Mouse (Mus musculus): ENCODE data around the gene Tcf7l1. TPM values are rescaled to one million over a fixed set of nuclear protein-coding genes. Genes with fewer than 3 reads are reported as not detected.

The Tcf7l1 gene
- polyA plus RNA-seq, 1 experiment from 2014 or later: 13.6 TPM

- WGBS: 41% methylated on average over 8 of the region's 8 CpGs
- H3K9ac ChIP-seq (ENCODE audit: low read length): no peak overlapping the region
- H3K4me3 ChIP-seq (ENCODE audit: low read length): no peak overlapping the region
- no peaks in the 10 kb centered on the region for H3K27me3 ChIP-seq (ENCODE audit: control insufficient read depth, insufficient read depth, low read length)
- peak overlapping the region; percentile 43 for H3K27ac ChIP-seq (ENCODE audit: low read length)
- H3K4me1 ChIP-seq (ENCODE audit: control insufficient read depth, insufficient read depth, low read length): peaks cover 45% of the 10 kb centered on the region
- H3K9me3 ChIP-seq (replicated peaks; ENCODE audit: control insufficient read depth, low read length): no peaks in the 10 kb centered on the region
- H3K4me2 ChIP-seq (ENCODE audit: low read depth, low read length): no peak overlapping the region
- no peaks in the 10 kb centered on the region for H3K36me3 ChIP-seq (ENCODE audit: control insufficient read depth, insufficient read depth)
- peak; percentile 23 for ATAC-seq (replicated peaks; ENCODE audit: extremely low read depth, insufficient read depth, low FRiP score)
Observed at GRCm38 (mm10) chr6:72659717-72660390, 129.2 kb downstream of the Tcf7l1 start.

- no peaks in the 10 kb centered on the region for H3K36me3 ChIP-seq (ENCODE audit: control insufficient read depth, insufficient read depth)
- ATAC-seq (replicated peaks; ENCODE audit: extremely low read depth, insufficient read depth, low FRiP score): no peak
- H3K4me1 ChIP-seq (ENCODE audit: control insufficient read depth, insufficient read depth, low read length): peaks cover 35% of the 10 kb centered on the region
- H3K4me3 ChIP-seq (ENCODE audit: low read length): no peak overlapping the region
- no peak overlapping the region for H3K9ac ChIP-seq (ENCODE audit: low read length)
- H3K27me3 ChIP-seq (ENCODE audit: control insufficient read depth, insufficient read depth, low read length): no peaks in the 10 kb centered on the region
- H3K4me2 ChIP-seq (ENCODE audit: low read depth, low read length): no peak overlapping the region
- H3K9me3 ChIP-seq (replicated peaks; ENCODE audit: control insufficient read depth, low read length): no peaks in the 10 kb centered on the region
- no peak overlapping the region for H3K27ac ChIP-seq (ENCODE audit: low read length)
- 60% methylated on average over 3 of the region's 3 CpGs for WGBS
Observed at GRCm38 (mm10) chr6:72658006-72658405, 131.0 kb downstream of the Tcf7l1 start.

GRCm38 (mm10) chr6:72656053-72656442 is 133.0 kb downstream of the Tcf7l1 start:
- H3K27me3 ChIP-seq (ENCODE audit: control insufficient read depth, insufficient read depth, low read length): no peaks in the 10 kb centered on the region
- 82% methylated on average over 7 of the region's 7 CpGs for WGBS
- H3K4me1 ChIP-seq (ENCODE audit: control insufficient read depth, insufficient read depth, low read length): peaks cover 29% of the 10 kb centered on the region
- H3K9me3 ChIP-seq (replicated peaks; ENCODE audit: control insufficient read depth, low read length): no peaks in the 10 kb centered on the region
- H3K36me3 ChIP-seq (ENCODE audit: control insufficient read depth, insufficient read depth): no peaks in the 10 kb centered on the region
- 0 out of 2 replicates have a peak overlapping the region, but pooled peaks have one; percentile 58 for H3K9ac ChIP-seq (ENCODE audit: low read length)
- no peak for ATAC-seq (replicated peaks; ENCODE audit: extremely low read depth, insufficient read depth, low FRiP score)
- H3K4me3 ChIP-seq (ENCODE audit: low read length): no peak overlapping the region
- peak overlapping the region; percentile 89 for H3K27ac ChIP-seq (ENCODE audit: low read length)
- H3K4me2 ChIP-seq (ENCODE audit: low read depth, low read length): no peak overlapping the region

GRCm38 (mm10) chr6:72655309-72656052 is 133.6 kb downstream of the Tcf7l1 start:
- 32% methylated on average over 20 of the region's 20 CpGs for WGBS
- ATAC-seq (replicated peaks; ENCODE audit: extremely low read depth, insufficient read depth, low FRiP score): peak; percentile 75
- H3K4me3 ChIP-seq (ENCODE audit: low read length): peak overlapping the region; percentile 44
- peak overlapping the region; percentile 89 for H3K27ac ChIP-seq (ENCODE audit: low read length)
- peak overlapping the region; percentile 58 for H3K9ac ChIP-seq (ENCODE audit: low read length)
- no peaks in the 10 kb centered on the region for H3K9me3 ChIP-seq (replicated peaks; ENCODE audit: control insufficient read depth, low read length)
- peak overlapping the region; percentile 65 for H3K4me2 ChIP-seq (ENCODE audit: low read depth, low read length)
- no peaks in the 10 kb centered on the region for H3K36me3 ChIP-seq (ENCODE audit: control insufficient read depth, insufficient read depth)
- H3K4me1 ChIP-seq (ENCODE audit: control insufficient read depth, insufficient read depth, low read length): peaks cover 24% of the 10 kb centered on the region
- H3K27me3 ChIP-seq (ENCODE audit: control insufficient read depth, insufficient read depth, low read length): no peaks in the 10 kb centered on the region

- peaks cover 15% of the 10 kb centered on the region for H3K4me1 ChIP-seq (ENCODE audit: control insufficient read depth, insufficient read depth, low read length)
- no peak for ATAC-seq (replicated peaks; ENCODE audit: extremely low read depth, insufficient read depth, low FRiP score)
- 89% methylated on average over 6 of the region's 6 CpGs for WGBS
Observed at GRCm38 (mm10) chr6:72654355-72654754, 134.7 kb downstream of the Tcf7l1 start.

GRCm38 (mm10) chr6:72653419-72653818 is 135.6 kb downstream of the Tcf7l1 start:
- 57% methylated on average over 7 of the region's 7 CpGs for WGBS

More at GRCm38 (mm10) chr6:72654355-72654754, 134.7 kb downstream of the Tcf7l1 start:
- H3K27me3 ChIP-seq (ENCODE audit: control insufficient read depth, insufficient read depth, low read length): no peaks in the 10 kb centered on the region
- H3K36me3 ChIP-seq (ENCODE audit: control insufficient read depth, insufficient read depth): no peaks in the 10 kb centered on the region
- H3K27ac ChIP-seq (ENCODE audit: low read length): peak overlapping the region; percentile 89; the same call in 1 of the 2 replicates
- H3K4me3 ChIP-seq (ENCODE audit: low read length): no peak overlapping the region
- no peak overlapping the region for H3K4me2 ChIP-seq (ENCODE audit: low read depth, low read length)
- no peak overlapping the region for H3K9ac ChIP-seq (ENCODE audit: low read length)
- H3K9me3 ChIP-seq (replicated peaks; ENCODE audit: control insufficient read depth, low read length): no peaks in the 10 kb centered on the region

GRCm38 (mm10) chr6:72650338-72650851 is 138.7 kb downstream of the Tcf7l1 start:
- Histone ChIP-seq H3K4me3 (ENCODE audit: low read length) (no peak overlapping the region), H3K4me2 (ENCODE audit: low read depth, low read length) (no peak overlapping the region), H3K27me3 (ENCODE audit: control insufficient read depth, insufficient read depth, low read length) (no peaks in the 10 kb centered on the region), H3K27ac (ENCODE audit: low read length) (peak overlapping the region; percentile 20; the same call in 1 of the 2 replicates), H3K36me3 (ENCODE audit: control insufficient read depth, insufficient read depth) (no peaks in the 10 kb centered on the region), H3K9ac (ENCODE audit: low read length) (no peak overlapping the region), H3K9me3 (replicated peaks; ENCODE audit: control insufficient read depth, low read length) (no peaks in the 10 kb centered on the region), H3K4me1 (ENCODE audit: control insufficient read depth, insufficient read depth, low read length) (peaks cover 12% of the 10 kb centered on the region)
- no peak for ATAC-seq (replicated peaks; ENCODE audit: extremely low read depth, insufficient read depth, low FRiP score)
- 71% methylated on average over 10 of the region's 10 CpGs for WGBS

More at GRCm38 (mm10) chr6:72653419-72653818, 135.6 kb downstream of the Tcf7l1 start:
- Histone ChIP-seq H3K27ac (ENCODE audit: low read length) (peak overlapping the region; percentile 38), H3K9ac (ENCODE audit: low read length) (no peak overlapping the region), H3K36me3 (ENCODE audit: control insufficient read depth, insufficient read depth) (no peaks in the 10 kb centered on the region), H3K27me3 (ENCODE audit: control insufficient read depth, insufficient read depth, low read length) (no peaks in the 10 kb centered on the region), H3K4me3 (ENCODE audit: low read length) (no peak overlapping the region), H3K9me3 (replicated peaks; ENCODE audit: control insufficient read depth, low read length) (no peaks in the 10 kb centered on the region), H3K4me2 (ENCODE audit: low read depth, low read length) (no peak overlapping the region), H3K4me1 (ENCODE audit: control insufficient read depth, insufficient read depth, low read length) (peaks cover 14% of the 10 kb centered on the region)
- ATAC-seq (replicated peaks; ENCODE audit: extremely low read depth, insufficient read depth, low FRiP score): no peak

- Histone ChIP-seq H3K4me3 (ENCODE audit: low read length) (no peak overlapping the region), H3K9me3 (replicated peaks; ENCODE audit: control insufficient read depth, low read length) (no peaks in the 10 kb centered on the region), H3K9ac (ENCODE audit: low read length) (no peak overlapping the region), H3K36me3 (ENCODE audit: control insufficient read depth, insufficient read depth) (no peaks in the 10 kb centered on the region), H3K4me2 (ENCODE audit: low read depth, low read length) (peak overlapping the region; percentile 1; the same call in 1 of the 2 replicates), H3K27me3 (ENCODE audit: control insufficient read depth, insufficient read depth, low read length) (no peaks in the 10 kb centered on the region), H3K4me1 (ENCODE audit: control insufficient read depth, insufficient read depth, low read length) (0 out of 2 replicates have a peak, but pooled peaks cover 3% of the 10 kb centered on the region), H3K27ac (ENCODE audit: low read length) (peak overlapping the region; percentile 6; the same call in 1 of the 2 replicates)
- ATAC-seq (replicated peaks; ENCODE audit: extremely low read depth, insufficient read depth, low FRiP score): no peak
- WGBS: 64% methylated on average over 12 of the region's 12 CpGs
Observed at GRCm38 (mm10) chr6:72648002-72648595, 141.0 kb downstream of the Tcf7l1 start.
